Mouse (Mus musculus) midbrain, embryonic 14.5 days (tissue): ENCODE measurements around the gene Endov. TPM values are rescaled to one million over a fixed set of nuclear protein-coding genes. Genes with fewer than 3 reads are reported as not detected.

Source experiments
- ATAC-seq: fragments of 200-750 bp; cut with Nextera tagmentation; 2 replicates; pipeline ENCODE4 v1.8.0; 2017; ENCODE audit warnings: moderate number of reproducible peaks, moderate library complexity; ENCODE audit not compliant: low FRiP score, low TSS enrichment
- DNase-seq: peaks from one replicate; pipeline ENCODE4 v3.0.0-alpha.2; 2015
- H3K27ac ChIP-seq: fragments of 300-500 bp; sonication (generic); replicated peaks from 2 replicates; pipeline ENCODE4 v1.5.1; 2014; ENCODE audit warnings: mild to moderate bottlenecking, low read depth, low read length, moderate library complexity
- H3K27me3 ChIP-seq: fragments of 300-500 bp; sonication (generic); 2 replicates; pipeline ENCODE4 v1.6.1; 2014; ENCODE audit warnings: low read length, control low read depth, mixed read lengths; ENCODE audit not compliant: control insufficient read depth, insufficient read depth
- H3K36me3 ChIP-seq: fragments of 300-500 bp; sonication (generic); 2 replicates; pipeline ENCODE4 v1.6.1; 2014; ENCODE audit warnings: low read length, control low read depth; ENCODE audit not compliant: control insufficient read depth, insufficient read depth
- H3K4me1 ChIP-seq: fragments of 300-500 bp; sonication (generic); 2 replicates; pipeline ENCODE4 v1.6.1; 2014; ENCODE audit warnings: mild to moderate bottlenecking, antibody characterized with exemption, low read length, control low read depth; ENCODE audit not compliant: control insufficient read depth, insufficient read depth
- H3K4me2 ChIP-seq: fragments of 300-500 bp; sonication (generic); 2 replicates; pipeline ENCODE4 v1.6.1; 2014; ENCODE audit warnings: mild to moderate bottlenecking, low read length, moderate library complexity
- H3K4me3 ChIP-seq: fragments of 300-500 bp; sonication (generic); replicated peaks from 2 replicates; pipeline ENCODE4 v1.5.1; 2014; ENCODE audit warnings: low read depth, low read length
- H3K9ac ChIP-seq: fragments of 300-500 bp; sonication (generic); replicated peaks from 2 replicates; pipeline ENCODE4 v1.6.1; 2014; ENCODE audit warnings: mild to moderate bottlenecking, low read length, moderate library complexity
- H3K9me3 ChIP-seq: fragments of 300-500 bp; sonication (generic); 2 replicates; pipeline ENCODE4 v1.6.1; 2016; ENCODE audit warnings: low read length, control low read depth, mixed read lengths; ENCODE audit not compliant: control insufficient read depth
- WGBS: fragments of 180-500 bp; shearing (Covaris S2); extraction: QIAGEN DNeasy Blood & Tissue Kit; methylation state at CpG from one replicate; pipeline ENCODE4 v1.1.7; 2014; 5-methylcytosine and 5-hydroxymethylcytosine counted together
- polyA plus RNA-seq: library from polyadenylated mRNA; unstranded; fragments of >200 nt; fragmentation: Nextera tagmentation; extraction: Ambion mirVana; gene quantifications from 2 replicates; pipeline ENCODE4 v1.2.1, GENCODE M21; 2014

Gene Endov
- polyA plus RNA-seq, 1 experiment from 2014 or later: 21.2 TPM

DNA sequence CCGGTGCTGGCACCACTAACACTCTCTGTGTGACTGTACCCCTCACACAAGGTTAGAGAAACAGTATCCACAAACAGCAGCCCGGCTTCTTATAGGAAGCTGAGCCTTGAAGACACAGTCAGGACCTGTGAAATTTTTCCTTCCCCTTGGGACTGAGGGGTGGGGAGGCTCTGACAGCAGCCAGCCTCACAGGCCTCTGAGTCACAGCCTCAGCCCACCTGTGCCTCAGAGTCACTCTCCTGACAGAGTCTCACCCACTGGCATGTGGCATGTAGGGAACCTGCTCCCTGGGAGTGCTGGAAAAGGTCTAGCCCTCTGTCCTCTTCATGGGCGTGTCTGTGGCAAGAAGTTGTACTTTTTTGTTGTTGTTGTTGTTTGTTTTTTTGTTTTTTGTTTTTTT, 60.3 kb downstream of the Endov start:
- Histone ChIP-seq H3K27me3 (peaks cover 33% of the 10 kb centered on the region), H3K9me3 (no peaks in the 10 kb centered on the region), H3K27ac (0 out of 2 replicates have a peak overlapping the region, but pooled peaks have one; percentile 13), H3K4me1 (peaks cover 33% of the 10 kb centered on the region), H3K4me3 (no peak overlapping the region), H3K9ac (no peak overlapping the region), H3K4me2 (no peak overlapping the region), H3K36me3 (no peaks in the 10 kb centered on the region)
- ATAC-seq: no peak
- no peak for DNase-seq
- 50% methylated on average over 3 of the region's 3 CpGs for WGBS

DNA sequence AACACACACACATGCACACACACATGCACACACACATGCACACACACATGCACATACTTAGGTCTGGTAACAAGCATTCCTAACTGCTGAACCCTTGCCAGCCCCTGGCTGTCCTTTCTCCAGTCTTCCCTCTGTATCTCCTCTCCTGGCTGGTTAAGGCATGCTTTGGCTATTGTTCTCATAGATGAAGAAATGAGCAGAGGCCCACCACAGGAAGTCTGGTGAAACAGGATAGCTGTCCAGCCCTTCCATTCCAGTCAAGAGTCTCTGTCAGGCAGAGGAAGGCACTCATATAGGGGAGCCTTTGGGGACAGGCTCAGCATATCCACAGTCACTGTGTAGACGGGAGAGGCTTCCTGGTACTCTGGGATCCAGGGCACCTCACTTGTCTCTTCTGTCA, 61.2 kb downstream of the Endov start:
- Histone ChIP-seq H3K4me1 (peaks cover 29% of the 10 kb centered on the region), H3K27ac (0 out of 2 replicates have a peak overlapping the region, but pooled peaks have one; percentile 17), H3K27me3 (peaks cover 28% of the 10 kb centered on the region), H3K36me3 (no peaks in the 10 kb centered on the region), H3K9me3 (no peaks in the 10 kb centered on the region), H3K4me2 (no peak overlapping the region), H3K4me3 (no peak overlapping the region), H3K9ac (no peak overlapping the region)
- ATAC-seq: no peak
- DNase-seq: no peak
- 57% methylated on average over 1 of the region's 1 CpGs for WGBS

DNA sequence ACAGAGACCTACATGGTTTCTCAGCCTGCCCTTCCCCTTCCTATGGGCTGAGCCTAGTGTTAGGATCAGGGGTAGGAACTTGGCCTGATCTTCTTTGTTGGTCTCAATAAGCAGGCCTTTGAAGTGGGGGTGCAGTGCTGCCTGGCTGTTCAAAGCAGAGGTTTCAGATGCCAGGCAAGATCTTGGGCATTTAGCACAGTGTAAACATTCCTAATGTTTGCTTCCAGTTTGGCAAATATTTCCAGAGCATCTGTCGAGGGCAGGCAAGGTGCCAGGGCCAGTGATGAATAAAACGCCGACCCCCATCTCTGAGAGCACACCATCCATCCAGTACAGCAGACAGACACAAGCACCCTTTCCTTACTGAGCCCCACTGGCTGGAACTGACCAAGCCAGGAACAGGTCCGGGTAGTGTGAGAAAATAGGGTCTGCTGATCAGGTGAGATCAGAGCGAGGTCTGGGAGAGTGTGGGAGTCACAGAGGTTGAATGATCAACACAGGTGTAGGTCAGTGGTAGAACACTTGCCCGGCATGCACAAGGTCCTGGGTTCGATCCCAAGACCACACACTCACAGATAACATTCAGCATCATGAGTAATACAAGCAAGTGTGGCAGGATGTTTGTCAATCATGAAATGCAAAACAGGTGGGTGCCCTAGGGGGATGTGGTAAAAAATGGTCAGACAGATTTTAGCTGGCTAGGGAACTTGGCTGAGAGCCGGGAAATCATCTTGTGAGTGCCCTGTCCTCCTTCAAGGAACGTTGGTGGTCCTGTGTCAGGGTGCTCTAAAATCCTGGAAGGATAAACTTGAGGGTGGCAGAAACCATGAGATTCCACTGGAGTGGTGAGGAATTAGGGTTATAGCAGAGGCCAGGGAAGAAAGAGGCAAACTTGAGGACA, 62.0 kb downstream of the Endov start:
- 71% methylated on average over 9 of the region's 9 CpGs for WGBS
- peak; percentile 33 for DNase-seq
- H3K27me3 ChIP-seq: peaks cover 28% of the 10 kb centered on the region

DNA sequence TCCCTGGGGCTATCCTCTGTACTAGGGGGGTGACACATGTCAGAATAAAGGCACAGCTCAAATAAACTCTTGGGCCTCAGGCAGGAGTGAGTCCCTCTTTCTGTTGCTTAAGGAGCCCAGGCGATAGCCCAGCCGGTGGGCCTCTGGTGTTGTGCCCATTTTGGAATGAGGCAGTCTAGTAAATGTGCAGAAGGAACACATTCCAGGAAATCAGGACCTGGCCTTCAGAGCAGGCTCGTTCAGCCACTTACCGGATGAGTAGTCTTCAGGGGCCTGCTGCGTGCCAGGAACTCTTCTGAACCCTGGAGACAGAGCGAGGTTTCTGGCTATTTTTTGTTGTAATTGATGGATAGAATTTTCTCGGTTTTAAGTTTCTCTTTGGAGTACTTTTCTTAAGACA, 63.6 kb downstream of the Endov start:
- Histone ChIP-seq H3K9me3 (no peaks in the 10 kb centered on the region), H3K36me3 (no peaks in the 10 kb centered on the region), H3K4me2 (no peak overlapping the region), H3K27me3 (peaks cover 19% of the 10 kb centered on the region; the same call in 1 of the 2 replicates), H3K4me1 (peaks cover 35% of the 10 kb centered on the region), H3K4me3 (no peak overlapping the region), H3K9ac (no peak overlapping the region), H3K27ac (no peak overlapping the region)
- DNase-seq (no peak), ATAC-seq (no peak)
- WGBS: 79% methylated on average over 7 of the region's 7 CpGs

More for the DNA sequence above, 62.0 kb downstream of the Endov start:
- no peak for ATAC-seq
- no peak overlapping the region for H3K4me2 ChIP-seq
- H3K36me3 ChIP-seq: no peaks in the 10 kb centered on the region
- H3K27ac ChIP-seq: 0 out of 2 replicates have a peak overlapping the region, but pooled peaks have one; percentile 17
- H3K9me3 ChIP-seq: no peaks in the 10 kb centered on the region
- H3K4me1 ChIP-seq: peaks cover 33% of the 10 kb centered on the region
- no peak overlapping the region for H3K4me3 ChIP-seq
- H3K9ac ChIP-seq: no peak overlapping the region

DNA sequence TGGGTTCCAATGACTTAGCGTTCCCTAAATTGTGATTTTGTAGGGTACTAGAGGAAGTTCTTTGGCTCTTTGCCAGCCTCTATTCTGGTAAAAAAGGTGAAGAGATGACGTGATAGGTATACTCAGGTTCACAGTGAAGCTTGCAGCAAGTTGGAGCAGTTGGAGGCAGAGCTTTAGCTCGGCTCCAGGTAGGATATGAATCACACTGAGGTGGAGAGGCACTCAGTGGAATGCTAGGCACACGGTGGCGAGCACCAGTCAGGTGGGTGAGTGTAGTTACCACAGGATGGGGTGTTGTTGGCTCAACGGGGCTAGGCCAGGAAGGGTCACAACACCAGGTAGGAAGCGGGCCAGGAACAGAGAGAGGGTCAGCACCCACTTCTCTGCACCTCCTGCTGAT, 64.0 kb downstream of the Endov start:
- DNase-seq: no peak
- no peaks in the 10 kb centered on the region for H3K9me3 ChIP-seq
- H3K27me3 ChIP-seq: peaks cover 22% of the 10 kb centered on the region; the same call in 1 of the 2 replicates
- ATAC-seq: no peak
- 87% methylated on average over 7 of the region's 7 CpGs for whole genome bisulfite sequencing
- H3K4me2 ChIP-seq: no peak overlapping the region
- peaks cover 37% of the 10 kb centered on the region for H3K4me1 ChIP-seq
- H3K36me3 ChIP-seq: no peaks in the 10 kb centered on the region
- no peak overlapping the region for H3K27ac ChIP-seq
- no peak overlapping the region for H3K4me3 ChIP-seq
- no peak overlapping the region for H3K9ac ChIP-seq

DNA sequence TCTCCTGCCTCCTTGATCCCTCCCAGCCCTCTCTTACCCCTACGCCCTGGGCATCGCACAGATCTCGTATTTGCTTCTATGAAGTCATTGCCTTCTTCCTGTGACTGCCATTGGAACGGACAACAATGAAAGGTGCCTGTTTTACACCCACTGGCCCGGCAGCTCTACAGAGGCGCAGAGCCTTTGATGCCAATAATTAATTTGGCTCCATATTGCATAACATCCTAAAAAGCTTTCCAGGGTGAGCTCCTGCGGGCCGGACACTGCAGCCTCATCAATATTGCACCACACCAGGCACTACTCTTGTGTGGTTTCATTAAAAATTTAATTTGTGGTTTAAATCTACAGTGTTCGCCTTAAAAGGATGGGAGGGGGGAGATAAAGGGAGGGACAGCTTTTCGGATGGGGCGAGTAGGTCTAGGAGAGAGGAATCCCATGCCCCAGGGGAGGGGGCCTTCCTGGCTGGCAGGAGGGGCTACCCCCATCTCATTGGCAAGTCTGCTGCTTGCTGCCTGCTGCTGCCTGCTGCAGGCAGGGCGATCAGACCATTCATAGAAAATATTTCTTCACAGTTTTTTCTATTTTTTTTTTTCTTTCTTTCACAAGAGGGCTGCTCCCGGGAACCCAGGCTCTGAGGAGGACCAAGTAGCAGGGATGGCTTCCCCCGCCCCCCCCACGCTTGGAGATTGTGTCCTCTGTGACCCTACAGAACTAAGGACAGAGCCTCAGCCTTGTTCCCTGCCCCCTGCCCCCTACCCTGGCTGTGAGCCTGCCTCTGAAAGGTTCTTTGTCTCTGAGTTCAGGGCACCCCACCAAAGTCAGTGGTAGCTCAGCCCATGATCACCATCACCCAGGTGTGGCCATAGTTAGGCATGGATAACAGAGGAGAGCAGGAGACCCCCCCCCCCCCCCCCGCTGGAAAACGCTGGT, 67.1 kb downstream of the Endov start:
- Histone ChIP-seq H3K9ac (peak overlapping the region; percentile 1; the same call in 1 of the 2 replicates), H3K4me1 (peaks cover 28% of the 10 kb centered on the region), H3K4me2 (peak overlapping the region; percentile 45), H3K4me3 (no peak overlapping the region), H3K9me3 (no peaks in the 10 kb centered on the region), H3K36me3 (no peaks in the 10 kb centered on the region), H3K27me3 (0 out of 2 replicates have a peak, but pooled peaks cover 6% of the 10 kb centered on the region), H3K27ac (peak overlapping the region; percentile 93)
- ATAC-seq (peak; percentile 62), DNase-seq (peak; percentile 80)
- 7% methylated on average over 16 of the region's 17 CpGs for WGBS

DNA sequence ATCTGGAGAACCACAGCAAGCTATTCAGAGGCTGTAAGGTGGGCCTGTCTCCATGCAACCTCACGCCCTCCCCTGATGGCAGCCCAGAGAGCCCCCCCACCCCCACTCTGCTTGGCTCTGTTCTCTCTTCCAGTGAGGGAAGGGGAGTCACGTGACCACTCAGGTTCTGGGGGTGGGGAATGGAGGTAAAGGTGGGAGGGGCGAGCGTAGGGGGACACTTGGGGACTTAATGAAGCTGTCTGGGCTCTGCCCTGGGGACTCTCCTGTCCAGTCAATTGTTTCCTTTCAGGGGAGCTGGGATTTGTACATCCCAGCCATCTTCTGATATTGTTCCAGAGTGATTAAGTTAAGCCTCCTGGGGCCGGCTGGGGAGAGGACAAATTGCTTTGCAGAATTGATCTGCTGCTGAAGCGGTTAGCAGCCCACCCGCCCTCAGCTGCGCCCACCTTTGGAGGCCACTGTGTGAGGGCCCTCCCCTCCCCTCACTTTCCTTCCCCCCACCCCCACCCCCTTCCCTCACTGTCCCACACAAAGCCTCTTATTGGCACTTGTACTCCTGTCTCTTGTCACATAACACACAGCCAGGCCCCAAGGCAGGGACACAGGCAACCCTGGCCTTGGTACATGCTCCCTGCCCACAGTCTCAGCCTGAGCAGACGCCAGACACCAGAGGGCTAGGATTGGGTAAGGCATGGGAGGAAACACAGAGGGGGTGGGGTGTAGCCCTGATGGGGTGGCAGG, 67.9 kb downstream of the Endov start:
- H3K9ac ChIP-seq: no peak overlapping the region
- 5% methylated on average over 9 of the region's 9 CpGs for WGBS
- H3K36me3 ChIP-seq: no peaks in the 10 kb centered on the region
- ATAC-seq: peak; percentile 66
- H3K4me3 ChIP-seq: no peak overlapping the region
- H3K4me1 ChIP-seq: peaks cover 33% of the 10 kb centered on the region
- peak; percentile 86 for DNase-seq
- no peaks in the 10 kb centered on the region for H3K9me3 ChIP-seq
- H3K27ac ChIP-seq: peak overlapping the region; percentile 93
- H3K27me3 ChIP-seq: 0 out of 2 replicates have a peak, but pooled peaks cover 6% of the 10 kb centered on the region
- H3K4me2 ChIP-seq: peak overlapping the region; percentile 45
